Mouse (Mus musculus): ENCODE measurements at regions not wholly inside any gene's neighbourhood (a gene's known extent, or its start where the extent isn't known, plus 50 kb on each side); places are given as distances from the start of the nearest gene placed in this dataset.

DNA sequence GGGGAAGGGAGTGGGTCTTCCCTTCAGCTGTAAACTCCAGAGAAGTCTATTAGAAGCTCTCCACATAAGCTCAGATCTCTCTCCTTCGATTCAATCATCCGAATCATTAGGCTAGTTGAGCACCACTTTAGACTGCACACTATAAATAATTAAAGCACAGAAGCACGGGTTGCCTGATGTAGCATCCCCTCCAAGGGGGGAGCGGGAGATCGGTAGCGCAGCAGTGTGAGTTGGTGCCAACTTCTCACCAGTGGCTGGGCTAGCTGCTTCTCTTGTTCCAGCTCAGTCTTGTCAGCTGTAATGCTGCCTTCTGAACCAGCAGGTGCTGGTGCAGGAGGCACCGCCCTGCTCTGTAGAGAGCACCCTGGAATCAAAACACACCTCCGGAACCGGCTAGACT is 78.6 kb downstream of the A830031A19Rik start:
- DNase-seq = no peak

GRCm38 (mm10) chr11:23994160-23994559 is 80.7 kb downstream of the A830031A19Rik start:
- DNase-seq = no peak

DNA sequence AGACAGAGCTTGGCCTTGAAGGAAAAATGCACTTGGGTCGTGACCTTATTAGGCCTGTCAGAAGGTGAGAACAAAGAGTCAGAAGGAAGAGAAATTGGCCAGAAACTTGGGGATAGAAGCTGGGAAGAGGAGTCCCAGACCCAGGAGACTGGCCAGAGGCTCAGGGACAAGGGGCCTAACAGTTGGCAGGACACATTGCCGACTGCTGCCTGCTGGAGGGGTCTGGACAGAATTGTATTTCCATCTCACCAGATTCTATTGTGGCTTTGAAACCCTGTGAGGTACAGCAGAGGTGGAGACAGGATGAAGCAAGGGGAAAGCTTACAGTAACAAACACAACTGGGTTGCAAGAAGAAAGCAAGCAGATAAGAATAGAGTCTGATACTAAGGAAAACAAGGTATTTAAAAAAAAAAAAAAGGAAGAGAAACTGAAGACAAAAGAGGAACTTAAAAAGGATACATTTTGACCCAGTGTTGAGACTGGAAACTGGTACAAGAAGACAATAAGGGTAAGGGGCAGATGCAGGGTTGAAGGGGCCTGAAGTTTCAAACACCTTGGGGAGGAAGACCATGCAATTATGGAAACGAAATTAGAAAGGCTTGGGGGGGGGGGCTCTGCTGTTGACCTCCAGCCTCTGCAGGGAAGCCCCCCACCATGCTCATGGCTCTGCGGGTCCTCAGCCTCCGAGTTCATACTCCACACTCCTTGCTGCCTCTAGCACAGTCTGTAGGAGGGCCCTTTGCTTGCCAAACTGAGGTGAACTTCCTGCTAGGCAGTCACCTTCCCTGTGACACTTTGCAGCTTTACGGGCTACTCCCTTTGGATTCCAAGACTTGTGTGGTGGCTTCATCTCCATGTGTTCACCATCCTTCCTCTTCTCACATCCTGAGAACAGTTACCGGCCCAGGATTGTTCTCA is 87.1 kb downstream of the A830031A19Rik start:
- no peak for DNase-seq

DNA sequence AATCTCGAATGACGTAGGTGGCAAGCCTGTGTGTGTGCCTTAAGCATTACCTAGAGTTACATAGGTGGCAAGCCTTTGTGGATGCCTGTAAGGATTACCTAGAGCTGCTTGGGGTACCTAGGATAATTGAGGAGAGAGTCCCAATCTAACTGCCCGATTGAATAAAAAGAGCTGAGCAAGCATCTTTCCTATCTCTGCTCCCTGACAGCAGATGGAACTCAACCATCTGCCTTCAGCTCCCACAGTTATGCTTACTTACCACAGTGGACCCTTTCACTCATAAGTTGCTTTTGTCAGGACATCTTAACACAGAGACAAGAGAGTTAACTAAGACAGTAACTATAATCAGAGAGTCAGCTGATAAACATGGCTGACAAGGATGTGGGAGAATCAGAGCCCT is 89.6 kb downstream of the A830031A19Rik start:
- DNase-seq = no peak

DNA sequence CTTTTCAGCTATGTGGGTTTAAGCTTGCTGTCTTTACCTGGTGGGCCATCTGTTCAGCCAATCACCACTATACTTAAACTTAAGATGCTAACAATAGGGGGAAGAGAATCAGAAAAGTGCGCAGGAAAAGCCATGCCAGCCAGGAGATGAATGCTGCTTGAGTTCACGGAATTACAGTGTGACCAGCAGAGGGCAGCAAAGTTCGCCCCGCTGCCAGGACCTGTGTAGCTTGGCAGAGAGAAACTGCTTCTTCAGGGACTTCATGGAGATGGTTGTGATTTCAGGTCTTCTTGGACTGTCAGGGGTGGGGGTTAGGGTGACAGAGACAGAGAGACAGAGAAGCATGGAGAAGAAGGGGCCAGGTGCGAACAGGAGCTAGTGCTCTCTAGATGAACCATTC is 84.3 kb upstream of the Papolg start:
- DNase-seq = peak; percentile 85

- DNase-seq = peak; percentile 17
Observed at GRCm38 (mm10) chr11:23978300-23978699, 83.2 kb upstream of the Papolg start.

GRCm38 (mm10) chr11:23977096-23977495 is 82.0 kb upstream of the Papolg start:
- DNase-seq = peak; percentile 27

DNA sequence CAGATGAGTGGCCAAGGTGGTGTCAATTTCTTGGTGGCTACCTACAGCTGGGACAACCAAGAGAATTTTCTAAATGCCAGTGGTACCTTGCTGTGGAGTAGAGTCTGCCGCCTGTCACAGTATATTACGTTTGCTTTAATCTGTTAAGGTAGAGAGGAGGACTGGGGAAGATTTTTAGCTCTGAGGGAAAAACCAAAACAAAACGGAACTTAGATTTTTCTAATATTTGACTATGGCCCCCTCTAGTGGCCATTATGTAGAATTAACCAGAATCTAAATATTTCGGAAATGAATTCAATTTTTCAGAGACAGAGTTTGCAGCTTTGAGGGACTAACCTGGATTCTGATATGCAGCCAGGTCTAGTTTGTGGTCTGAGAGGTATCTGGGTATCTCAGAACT is 59.3 kb upstream of the Papolg start:
- DNase-seq = no peak

- no peak for DNase-seq
Observed at GRCm38 (mm10) chr11:23945966-23946365, 50.9 kb upstream of the Papolg start.

Measured in right cerebral cortex, postnatal 14 days (tissue).